Mouse (Mus musculus) 3134 (cell line): ENCODE measurements around the gene Rdm1.

Experiments used
- DNase-seq: peaks from one replicate; pipeline ENCODE4 v3.0.0-alpha.2; 2011; ENCODE audit warnings: low spot score; ENCODE audit not compliant: insufficient read length; ENCODE audit errors: extremely low read depth

Gene Rdm1

DNA sequence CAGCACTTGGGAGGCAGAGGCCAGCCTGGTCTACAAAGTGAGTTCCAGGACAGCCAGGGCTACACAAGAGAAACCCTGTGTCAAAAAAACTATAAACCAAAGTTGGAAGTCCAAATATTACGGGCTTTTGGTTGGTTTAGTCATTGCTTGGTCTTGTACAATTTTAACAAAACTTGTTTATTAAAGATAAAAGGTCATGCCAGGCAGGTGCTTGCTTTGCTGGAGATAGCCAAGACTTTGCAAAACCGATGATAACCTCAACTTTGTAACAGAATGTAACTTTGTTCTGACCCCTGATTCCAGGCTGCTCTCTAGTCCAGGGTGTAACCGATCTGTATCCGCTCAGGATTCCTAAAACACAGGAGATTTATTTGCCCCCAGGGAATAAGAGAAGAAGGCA lies 29.4 kb downstream of the Rdm1 start:
- DNase-seq = no peak

DNA sequence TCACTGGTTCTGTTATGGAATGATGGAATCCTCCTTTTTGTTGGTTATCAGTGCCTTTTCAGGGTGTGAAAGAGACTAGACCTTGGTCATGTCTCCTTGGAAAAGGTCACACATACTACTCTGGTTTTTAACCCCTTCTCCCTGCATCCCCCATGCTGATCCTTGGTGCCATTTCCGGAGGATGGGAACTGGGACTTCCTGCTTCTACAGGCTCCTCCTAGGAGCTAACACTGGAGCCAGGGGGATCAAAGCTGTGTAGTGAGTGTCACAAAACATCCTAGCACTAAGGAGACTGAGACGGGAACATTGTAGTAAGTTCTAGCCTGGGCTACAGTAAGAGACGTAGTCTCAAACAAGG lies 30.5 kb downstream of the Rdm1 start:
- DNase-seq = no peak

GRCm38 (mm10) chr11:101657886-101658750 lies 31.1 kb downstream of the Rdm1 start:
- peak; percentile 89 for DNase-seq

- peak; percentile 78 for DNase-seq
Observed at GRCm38 (mm10) chr11:101658751-101659558, 32.0 kb downstream of the Rdm1 start.

GRCm38 (mm10) chr11:101661191-101661590 lies 34.2 kb downstream of the Rdm1 start:
- no peak for DNase-seq

- DNase-seq = no peak
Observed at GRCm38 (mm10) chr11:101661786-101662185, 34.8 kb downstream of the Rdm1 start.

DNA sequence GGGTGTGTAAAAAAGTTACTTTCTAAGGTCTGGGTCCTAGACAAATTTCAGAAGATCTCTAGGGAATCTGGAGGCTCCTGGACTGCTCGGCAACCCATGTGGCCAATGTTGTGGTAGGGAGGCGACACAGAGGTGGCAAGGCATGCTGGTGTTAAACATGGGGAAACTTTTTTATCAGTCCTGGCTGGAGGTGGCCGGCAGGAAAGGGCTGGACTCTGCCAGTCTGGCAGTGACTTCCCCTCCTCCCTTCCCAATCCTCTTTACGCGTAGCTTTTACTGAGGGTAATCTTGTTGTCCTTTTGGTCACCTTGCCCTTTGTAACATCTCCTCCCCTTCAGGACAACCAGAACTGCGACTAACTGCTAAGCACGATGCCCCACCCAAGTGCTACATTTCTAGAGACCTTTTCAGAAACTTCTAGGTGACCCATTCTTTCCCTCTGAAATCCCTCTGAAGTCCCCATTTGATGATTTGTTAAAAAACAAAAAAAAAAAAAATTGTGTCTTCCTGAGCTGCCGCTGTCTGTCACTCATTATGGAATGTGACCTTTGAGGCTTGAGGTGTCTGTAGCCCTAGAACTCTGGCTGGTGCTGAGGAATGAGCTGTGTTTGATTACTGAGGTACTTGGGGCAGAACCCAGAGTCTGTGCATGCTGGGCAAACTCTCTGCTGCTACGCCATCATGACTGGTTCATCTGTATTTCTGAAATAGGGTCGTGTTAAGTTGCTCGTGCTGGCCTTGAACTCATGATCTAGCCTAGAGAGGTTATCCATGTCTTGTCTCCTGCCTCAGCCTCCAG lies 36.4 kb downstream of the Rdm1 start:
- DNase-seq = no peak

DNA sequence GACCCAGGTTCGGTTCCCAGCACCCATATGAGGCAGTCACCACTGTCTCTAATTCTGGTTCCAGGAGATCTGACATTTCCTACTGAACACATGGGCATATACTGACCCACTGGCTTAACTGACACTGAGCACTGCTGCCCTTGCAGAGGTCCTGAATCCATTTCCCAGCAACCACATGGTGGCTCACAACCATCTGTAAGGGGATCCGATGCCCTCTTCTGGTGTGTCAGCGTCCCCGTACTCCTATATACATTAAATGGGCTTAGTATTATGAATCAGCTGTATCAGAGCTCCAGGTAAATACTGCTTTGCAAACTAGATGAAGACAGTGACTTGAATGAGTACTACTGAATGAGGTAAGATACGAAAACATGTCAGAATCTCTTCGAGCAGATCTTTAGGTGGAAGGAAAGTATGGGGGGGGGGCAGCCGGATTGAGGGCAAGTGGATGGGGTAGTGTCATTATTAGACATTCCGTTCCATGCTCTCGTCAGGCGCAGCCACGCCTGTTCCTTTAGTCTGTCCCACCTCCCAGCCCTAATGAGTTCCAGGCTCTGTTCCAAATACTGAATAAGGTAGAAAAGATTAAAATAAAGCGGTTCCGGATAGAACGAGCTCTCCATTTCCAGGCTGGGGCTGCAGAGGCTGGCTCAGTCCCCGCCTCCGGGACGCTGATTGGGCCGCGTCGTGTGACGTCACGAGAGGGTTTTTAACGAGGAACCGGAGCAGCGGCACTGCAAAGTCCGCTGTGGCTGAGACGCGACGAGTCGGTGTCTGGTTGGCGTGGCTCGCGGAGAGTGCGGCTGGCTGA lies 38.0 kb downstream of the Rdm1 start, which contains the start of gene Arl4d:
Gene Arl4d, plus strand, starts transcription at position 717 of the 811 bp plus-strand sequence.
- peak; percentile 95 for DNase-seq

- no peak for DNase-seq
Observed at GRCm38 (mm10) chr11:101665636-101665992, 38.6 kb downstream of the Rdm1 start.

- DNase-seq = peak; percentile 73
Observed at GRCm38 (mm10) chr11:101666626-101667345, 39.8 kb downstream of the Rdm1 start.

GRCm38 (mm10) chr11:101667871-101668532 lies 41.0 kb downstream of the Rdm1 start:
- DNase-seq = peak; percentile 77

GRCm38 (mm10) chr11:101668546-101669261 lies 41.7 kb downstream of the Rdm1 start:
- peak; percentile 35 for DNase-seq

- no peak for DNase-seq
Observed at GRCm38 (mm10) chr11:101670334-101670733, 43.3 kb downstream of the Rdm1 start.

GRCm38 (mm10) chr11:101671255-101671654 lies 44.3 kb downstream of the Rdm1 start:
- no peak for DNase-seq

- DNase-seq = no peak
Observed at GRCm38 (mm10) chr11:101673010-101673642, 46.1 kb downstream of the Rdm1 start.

GRCm38 (mm10) chr11:101674106-101674505 lies 47.1 kb downstream of the Rdm1 start:
- DNase-seq = no peak

- no peak for DNase-seq
Observed at GRCm38 (mm10) chr11:101675349-101675748, 48.4 kb downstream of the Rdm1 start.

DNA sequence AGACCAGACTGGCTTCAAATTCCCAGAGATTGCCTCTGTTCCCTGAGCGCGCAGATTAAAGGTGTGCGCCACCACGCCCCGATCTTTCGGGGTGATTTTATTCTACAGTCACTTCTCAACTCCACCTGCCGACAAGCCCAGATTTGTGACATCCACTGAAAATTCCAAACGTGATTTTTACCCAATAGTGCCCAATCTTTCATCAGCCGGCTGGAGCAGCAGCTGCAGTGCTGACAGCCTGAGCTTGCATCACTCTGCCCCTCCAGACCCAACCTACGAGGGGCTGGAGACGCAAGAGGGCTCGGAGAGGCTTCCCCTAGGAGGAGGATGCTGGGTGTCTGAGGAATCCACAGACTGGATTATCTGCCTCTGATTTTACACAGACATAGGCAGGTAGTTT lies 50.7 kb downstream of the Rdm1 start:
- DNase-seq = no peak
